Mouse (Mus musculus): Measurements from ENCODE around the gene Med15. TPM values are rescaled to one million over a fixed set of nuclear protein-coding genes. Genes with fewer than 3 reads are reported as not detected.
"Not testable (repeated sequence)": the region's sequence is repeated elsewhere in the genome, so short reads cannot be mapped to it uniquely, and the experiment has no call there.

Gene Med15
- polyA plus RNA-seq, 1 experiment from 2014 or later: 46.1 TPM

GRCm38 (mm10) chr16:17633481-17634181, 99.1 kb downstream of the Med15 start:
- H3K4me3 ChIP-seq (replicated peaks): no peak overlapping the region
- H3K27ac ChIP-seq (replicated peaks): no peak overlapping the region
- no peaks in the 10 kb centered on the region for H3K4me1 ChIP-seq
- 81% methylated on average over 8 of the region's 8 CpGs for WGBS
- H3K9ac ChIP-seq (replicated peaks): no peak overlapping the region
- H3K9me3 ChIP-seq (replicated peaks): no peaks in the 10 kb centered on the region
- no peaks in the 10 kb centered on the region for H3K27me3 ChIP-seq (replicated peaks)
- ATAC-seq (ENCODE audit: low FRiP score): no peak
- H3K36me3 ChIP-seq: peaks cover 59% of the 10 kb centered on the region
- H3K4me2 ChIP-seq: no peak overlapping the region

- Histone ChIP-seq H3K9ac (replicated peaks) (no peak overlapping the region), H3K4me2 (no peak overlapping the region), H3K27me3 (replicated peaks) (no peaks in the 10 kb centered on the region), H3K4me3 (replicated peaks) (no peak overlapping the region), H3K4me1 (no peaks in the 10 kb centered on the region), H3K36me3 (peaks cover 61% of the 10 kb centered on the region), H3K9me3 (replicated peaks) (no peaks in the 10 kb centered on the region), H3K27ac (replicated peaks) (no peak overlapping the region)
- no peak for ATAC-seq (ENCODE audit: low FRiP score)
- WGBS: 98% methylated on average over 2 of the region's 2 CpGs
These were observed 100.1 kb downstream of the Med15 start for GRCm38 (mm10) chr16:17632580-17632979.

- no peak overlapping the region for H3K4me3 ChIP-seq (replicated peaks)
- 0 out of 2 replicates have a peak, but pooled peaks cover 1% of the 10 kb centered on the region for H3K4me1 ChIP-seq
- no peak overlapping the region for H3K9ac ChIP-seq (replicated peaks)
- 96% methylated on average over 5 of the region's 5 CpGs for WGBS
- H3K36me3 ChIP-seq: peaks cover 82% of the 10 kb centered on the region
- no peaks in the 10 kb centered on the region for H3K9me3 ChIP-seq (replicated peaks)
- ATAC-seq (ENCODE audit: low FRiP score): no peak
- H3K27ac ChIP-seq (replicated peaks): no peak overlapping the region
- no peak overlapping the region for H3K4me2 ChIP-seq
- H3K27me3 ChIP-seq (replicated peaks): no peaks in the 10 kb centered on the region
These were observed 106.5 kb downstream of the Med15 start for GRCm38 (mm10) chr16:17626269-17626555.

GRCm38 (mm10) chr16:17625488-17626268, 107.0 kb downstream of the Med15 start:
- H3K4me3 ChIP-seq (replicated peaks): no peak overlapping the region
- WGBS: 68% methylated on average over 8 of the region's 8 CpGs
- H3K27me3 ChIP-seq (replicated peaks): no peaks in the 10 kb centered on the region
- H3K9me3 ChIP-seq (replicated peaks): no peaks in the 10 kb centered on the region
- ATAC-seq (ENCODE audit: low FRiP score): no peak
- H3K36me3 ChIP-seq: peaks cover 81% of the 10 kb centered on the region
- no peak overlapping the region for H3K4me2 ChIP-seq
- H3K4me1 ChIP-seq: peaks cover 6% of the 10 kb centered on the region; the same call in 1 of the 2 replicates
- no peak overlapping the region for H3K27ac ChIP-seq (replicated peaks)
- H3K9ac ChIP-seq (replicated peaks): no peak overlapping the region

- H3K9ac ChIP-seq (replicated peaks): no peak overlapping the region
- WGBS: 97% methylated on average over 1 of the region's 1 CpGs
- H3K4me3 ChIP-seq (replicated peaks): no peak overlapping the region
- no peak overlapping the region for H3K4me2 ChIP-seq
- H3K36me3 ChIP-seq: peaks cover 45% of the 10 kb centered on the region
- no peaks in the 10 kb centered on the region for H3K9me3 ChIP-seq (replicated peaks)
- H3K4me1 ChIP-seq: peaks cover 21% of the 10 kb centered on the region
- no peak for ATAC-seq (ENCODE audit: low FRiP score)
- H3K27ac ChIP-seq (replicated peaks): no peak overlapping the region
- no peaks in the 10 kb centered on the region for H3K27me3 ChIP-seq (replicated peaks)
These were observed 110.8 kb downstream of the Med15 start for GRCm38 (mm10) chr16:17621936-17622335.

GRCm38 (mm10) chr16:17619198-17620105, 113.2 kb downstream of the Med15 start, which contains the start of gene Smpd4:
TSS of gene Smpd4 (plus strand) at chr16:17619354.
- H3K27me3 ChIP-seq (replicated peaks): no peaks in the 10 kb centered on the region
- peak within 1 kb of the TSS; percentile 86 for H3K4me2 ChIP-seq
- peaks cover 21% of the 10 kb centered on the region for H3K4me1 ChIP-seq
- H3K9ac ChIP-seq (replicated peaks): peak within 1 kb of the TSS; percentile 90
- peaks cover 25% of the 10 kb centered on the region for H3K36me3 ChIP-seq
- peak; percentile 81 for ATAC-seq (ENCODE audit: low FRiP score)
- no peaks in the 10 kb centered on the region for H3K9me3 ChIP-seq (replicated peaks)
- WGBS: 4% methylated on average over 60 of the region's 60 CpGs
- peak within 1 kb of the TSS; percentile 66 for H3K27ac ChIP-seq (replicated peaks)
- peak within 1 kb of the TSS; percentile 96 for H3K4me3 ChIP-seq (replicated peaks)

GRCm38 (mm10) chr16:17617922-17618565, 114.6 kb downstream of the Med15 start:
- peak overlapping the region; percentile 20 for H3K4me2 ChIP-seq
- no peak overlapping the region for H3K9ac ChIP-seq (replicated peaks)
- H3K4me3 ChIP-seq (replicated peaks): no peak overlapping the region
- peaks cover 21% of the 10 kb centered on the region for H3K4me1 ChIP-seq
- peak; percentile 61; the same call in 1 of the 2 replicates for ATAC-seq (ENCODE audit: low FRiP score)
- peaks cover 15% of the 10 kb centered on the region for H3K36me3 ChIP-seq
- H3K9me3 ChIP-seq (replicated peaks): no peaks in the 10 kb centered on the region
- no peak overlapping the region for H3K27ac ChIP-seq (replicated peaks)
- no peaks in the 10 kb centered on the region for H3K27me3 ChIP-seq (replicated peaks)
- 27% methylated on average over 13 of the region's 13 CpGs for WGBS

GRCm38 (mm10) chr16:17616212-17616611, 116.5 kb downstream of the Med15 start:
- 0 out of 2 replicates have a peak, but pooled peaks cover 2% of the 10 kb centered on the region for H3K36me3 ChIP-seq
- H3K4me3 ChIP-seq (replicated peaks): no peak overlapping the region
- H3K9me3 ChIP-seq (replicated peaks): no peaks in the 10 kb centered on the region
- ATAC-seq (ENCODE audit: low FRiP score): no peak
- no peak overlapping the region for H3K4me2 ChIP-seq
- H3K4me1 ChIP-seq: peaks cover 20% of the 10 kb centered on the region
- 87% methylated on average over 5 of the region's 5 CpGs for WGBS
- no peaks in the 10 kb centered on the region for H3K27me3 ChIP-seq (replicated peaks)
- H3K27ac ChIP-seq (replicated peaks): no peak overlapping the region
- H3K9ac ChIP-seq (replicated peaks): no peak overlapping the region

GRCm38 (mm10) chr16:17614740-17615139, 118.0 kb downstream of the Med15 start:
- 93% methylated on average over 6 of the region's 6 CpGs for WGBS
- H3K27ac ChIP-seq (replicated peaks); H3K4me1 ChIP-seq; H3K4me3 ChIP-seq (replicated peaks); H3K9me3 ChIP-seq (replicated peaks); H3K36me3 ChIP-seq; H3K9ac ChIP-seq (replicated peaks); ATAC-seq (ENCODE audit: low FRiP score); H3K4me2 ChIP-seq; H3K27me3 ChIP-seq (replicated peaks): not testable (repeated sequence)

- no peak overlapping the region for H3K4me3 ChIP-seq (replicated peaks)
- no peaks in the 10 kb centered on the region for H3K9me3 ChIP-seq (replicated peaks)
- H3K36me3 ChIP-seq: no peaks in the 10 kb centered on the region
- no peaks in the 10 kb centered on the region for H3K4me1 ChIP-seq
- no peak overlapping the region for H3K9ac ChIP-seq (replicated peaks)
- no peaks in the 10 kb centered on the region for H3K27me3 ChIP-seq (replicated peaks)
- no peak overlapping the region for H3K4me2 ChIP-seq
- no peak overlapping the region for H3K27ac ChIP-seq (replicated peaks)
- WGBS: 79% methylated on average over 4 of the region's 4 CpGs
- ATAC-seq (ENCODE audit: low FRiP score): no peak
These were observed 121.3 kb downstream of the Med15 start for GRCm38 (mm10) chr16:17611383-17611782.

GRCm38 (mm10) chr16:17605684-17606083, 127.0 kb downstream of the Med15 start:
- Histone ChIP-seq H3K4me3 (replicated peaks) (no peak overlapping the region), H3K4me1 (no peaks in the 10 kb centered on the region), H3K27ac (replicated peaks) (no peak overlapping the region), H3K4me2 (no peak overlapping the region), H3K36me3 (no peaks in the 10 kb centered on the region), H3K9me3 (replicated peaks) (no peaks in the 10 kb centered on the region), H3K9ac (replicated peaks) (no peak overlapping the region), H3K27me3 (replicated peaks) (no peaks in the 10 kb centered on the region)
- 82% methylated on average over 5 of the region's 5 CpGs for WGBS
- no peak for ATAC-seq (ENCODE audit: low FRiP score)

Data from neural tube, embryonic 15.5 days (tissue).